ENCODE assay signal across 11 mouse cellular contexts in the genomic region with DNA sequence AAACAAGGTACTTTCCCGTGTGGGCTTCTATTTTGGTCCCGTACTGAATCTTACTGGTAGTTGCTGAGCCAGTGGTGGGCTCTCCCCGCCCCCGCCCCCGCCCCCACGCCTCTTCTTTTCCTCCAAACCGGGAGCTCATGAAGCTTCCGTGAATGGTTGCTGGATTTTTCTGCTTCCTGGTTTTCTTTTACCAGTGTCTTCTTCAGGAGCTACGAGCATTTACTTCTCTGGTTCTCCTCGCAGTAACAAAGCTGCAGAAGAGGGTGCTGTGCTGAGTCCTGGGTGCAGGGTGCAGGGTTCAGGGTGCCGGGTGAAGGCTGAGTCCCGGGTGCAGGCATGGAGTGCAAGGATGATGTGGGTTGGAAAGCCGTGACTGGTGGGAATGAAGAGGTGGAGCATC.
A peak's percentile ranks its signal among the peaks of the same experiment; 100 is the strongest.
DNase-seq lines count a peak whose midpoint lies in the region; ATAC-seq and TF ChIP-seq lines count a peak whose summit lies in the region.
"Had no signal": no experiment of that assay in that cellular context is flagged by ENCODE, and none has a peak within 500 bp of the region (broad histone marks: within the 10 kb centered on the region; RNA-seq: fewer than 3 reads in every experiment).

No protein-coding gene starts in this region.

- H3K27ac ChIP-seq in embryonic facial prominence, embryonic 13.5 days = peak overlapping the region; percentile 22; the same call in 1 of the 2 replicates
- no peak overlapping the region for H3K27ac ChIP-seq in embryonic facial prominence, embryonic 10.5 days (replicated peaks)
- no peak overlapping the region for H3K27ac ChIP-seq in kidney, embryonic 16.5 days (ENCODE audit: low read length)
- no peak overlapping the region for H3K27ac ChIP-seq in kidney, adult 2 months (ENCODE audit: insufficient read depth, low read depth, low read length)
- H3K27ac ChIP-seq in intestine, embryonic 15.5 days = no peak overlapping the region
- H3K27ac ChIP-seq in neural tube, embryonic 13.5 days (replicated peaks) = peak overlapping the region; percentile 67
- H3K27ac ChIP-seq: forebrain, embryonic 13.5 days; midbrain, embryonic 13.5 days had no signal

- ATAC-seq in embryonic facial prominence, embryonic 13.5 days (ENCODE audit: insufficient number of reproducible peaks, insufficient read depth, low FRiP score, low TSS enrichment, low read depth) = no peak
- no peak for ATAC-seq in kidney, embryonic 16.5 days (ENCODE audit: low FRiP score, low TSS enrichment)
- ATAC-seq in intestine, embryonic 15.5 days = no peak
- ATAC-seq in neural tube, embryonic 13.5 days (ENCODE audit: low read depth) = no peak
- ATAC-seq: forebrain, embryonic 13.5 days; midbrain, embryonic 13.5 days had no signal

- TF ChIP-seq POLR2A in kidney, adult 2 months (IDR thresholded peaks at IDR 0.05; ENCODE audit: low read depth, low read length) = no peak

- TF ChIP-seq CTCF in kidney, adult 2 months (conservative IDR thresholded peaks at IDR 0.05; ENCODE audit: insufficient read depth, insufficient read length, low read depth, low read length) = no peak

- H3K36me3 ChIP-seq in embryonic facial prominence, embryonic 13.5 days = no peaks in the 10 kb centered on the region
- no peaks in the 10 kb centered on the region for H3K36me3 ChIP-seq in embryonic facial prominence, embryonic 10.5 days (replicated peaks)
- H3K36me3 ChIP-seq in kidney, embryonic 16.5 days (ENCODE audit: insufficient read depth, low read length) = no peaks in the 10 kb centered on the region
- H3K36me3 ChIP-seq in kidney, adult 2 months (ENCODE audit: control insufficient read depth, insufficient read depth, low read length) = no peaks in the 10 kb centered on the region
- H3K36me3 ChIP-seq in intestine, embryonic 15.5 days = no peaks in the 10 kb centered on the region
- no peaks in the 10 kb centered on the region for H3K36me3 ChIP-seq in neural tube, embryonic 13.5 days
- H3K36me3 ChIP-seq: midbrain, embryonic 13.5 days had no signal

- WGBS in embryonic facial prominence, embryonic 13.5 days = 42% methylated on average over 13 of the region's 13 CpGs
- 58% methylated on average over 13 of the region's 13 CpGs for WGBS in embryonic facial prominence, embryonic 10.5 days
- 24% methylated on average over 13 of the region's 13 CpGs for WGBS in kidney, embryonic 16.5 days
- WGBS in kidney, adult 2 months = 12% methylated on average over 13 of the region's 13 CpGs
- WGBS in intestine, embryonic 15.5 days = 25% methylated on average over 13 of the region's 13 CpGs
- WGBS in neural tube, embryonic 13.5 days = 46% methylated on average over 13 of the region's 13 CpGs

- no peaks in the 10 kb centered on the region for H3K9me3 ChIP-seq in embryonic facial prominence, embryonic 13.5 days
- no peaks in the 10 kb centered on the region for H3K9me3 ChIP-seq in embryonic facial prominence, embryonic 10.5 days
- H3K9me3 ChIP-seq in kidney, embryonic 16.5 days (ENCODE audit: low read length) = no peaks in the 10 kb centered on the region
- H3K9me3 ChIP-seq in intestine, embryonic 15.5 days = no peaks in the 10 kb centered on the region
- H3K9me3 ChIP-seq in neural tube, embryonic 13.5 days = no peaks in the 10 kb centered on the region
- H3K9me3 ChIP-seq: forebrain, embryonic 13.5 days; midbrain, embryonic 13.5 days had no signal

- H3K9ac ChIP-seq in embryonic facial prominence, embryonic 13.5 days = peak overlapping the region; percentile 21; the same call in 1 of the 2 replicates
- H3K9ac ChIP-seq in kidney, embryonic 16.5 days (replicated peaks; ENCODE audit: low read length) = peak overlapping the region; percentile 49
- H3K9ac ChIP-seq in intestine, embryonic 15.5 days = no peak overlapping the region
- H3K9ac ChIP-seq in neural tube, embryonic 13.5 days = no peak overlapping the region
- H3K9ac ChIP-seq: forebrain, embryonic 13.5 days; midbrain, embryonic 13.5 days had no signal

- H3K4me3 ChIP-seq in embryonic facial prominence, embryonic 13.5 days = 0 out of 2 replicates have a peak overlapping the region, but pooled peaks have one; percentile 6
- H3K4me3 ChIP-seq in embryonic facial prominence, embryonic 10.5 days = no peak overlapping the region
- peak overlapping the region; percentile 12 for H3K4me3 ChIP-seq in kidney, embryonic 16.5 days (ENCODE audit: low read length)
- no peak overlapping the region for H3K4me3 ChIP-seq in kidney, adult 2 months (ENCODE audit: insufficient read depth, low read depth, low read length)
- no peak overlapping the region for H3K4me3 ChIP-seq in intestine, embryonic 15.5 days (replicated peaks)
- no peak overlapping the region for H3K4me3 ChIP-seq in neural tube, embryonic 13.5 days
- H3K4me3 ChIP-seq: forebrain, embryonic 13.5 days; midbrain, embryonic 13.5 days had no signal

- no peaks in the 10 kb centered on the region for H3K27me3 ChIP-seq in embryonic facial prominence, embryonic 13.5 days
- peaks cover 23% of the 10 kb centered on the region for H3K27me3 ChIP-seq in embryonic facial prominence, embryonic 10.5 days (replicated peaks; ENCODE audit: low read depth, poor library complexity, severe bottlenecking)
- H3K27me3 ChIP-seq in kidney, embryonic 16.5 days (ENCODE audit: insufficient read depth, low read length) = no peaks in the 10 kb centered on the region
- no peaks in the 10 kb centered on the region for H3K27me3 ChIP-seq in kidney, adult 2 months (replicated peaks; ENCODE audit: control insufficient read depth, insufficient read depth, low read length)
- H3K27me3 ChIP-seq in intestine, embryonic 15.5 days (replicated peaks) = 0 out of 2 replicates have a peak, but pooled peaks cover 5% of the 10 kb centered on the region
- H3K27me3 ChIP-seq in neural tube, embryonic 13.5 days = peaks cover 29% of the 10 kb centered on the region
- H3K27me3 ChIP-seq: midbrain, embryonic 13.5 days had no signal

- H3K4me2 ChIP-seq in embryonic facial prominence, embryonic 13.5 days = peak overlapping the region; percentile 38
- peak overlapping the region; percentile 50 for H3K4me2 ChIP-seq in kidney, embryonic 16.5 days (replicated peaks; ENCODE audit: low read depth, low read length)
- peak overlapping the region; percentile 42 for H3K4me2 ChIP-seq in intestine, embryonic 15.5 days (replicated peaks)
- peak overlapping the region; percentile 20 for H3K4me2 ChIP-seq in neural tube, embryonic 13.5 days
- H3K4me2 ChIP-seq: forebrain, embryonic 13.5 days; midbrain, embryonic 13.5 days had no signal

- peaks cover 41% of the 10 kb centered on the region for H3K4me1 ChIP-seq in embryonic facial prominence, embryonic 13.5 days
- H3K4me1 ChIP-seq in embryonic facial prominence, embryonic 10.5 days = peaks cover 40% of the 10 kb centered on the region
- peaks cover 26% of the 10 kb centered on the region for H3K4me1 ChIP-seq in kidney, embryonic 16.5 days (ENCODE audit: insufficient read depth, low read length)
- peaks cover 5% of the 10 kb centered on the region; the same call in 1 of the 2 replicates for H3K4me1 ChIP-seq in kidney, adult 2 months (ENCODE audit: control insufficient read depth, insufficient read depth, low read length)
- H3K4me1 ChIP-seq in intestine, embryonic 15.5 days (replicated peaks) = peaks cover 19% of the 10 kb centered on the region; the same call in 1 of the 2 replicates
- H3K4me1 ChIP-seq in neural tube, embryonic 13.5 days (replicated peaks) = peaks cover 59% of the 10 kb centered on the region

- no peak for DNase-seq in embryonic facial prominence, embryonic 10.5 days (ENCODE audit: low spot score)
- DNase-seq in kidney, adult 2 months = no peak
- DNase-seq in spleen, adult 12 weeks (ENCODE audit: low spot score) = no peak
- no peak for DNase-seq in layer of hippocampus, postnatal 14 days (ENCODE audit: low spot score in 2 of 2)
- DNase-seq: thymus, postnatal 25 days had no signal

Comparison
In these comparisons a context has a peak if more than half of its experiments do, and no peak if none do; other contexts are left out.
1. H3K27ac ChIP-seq: peak in embryonic facial prominence, embryonic 13.5 days (single experiment) and neural tube, embryonic 13.5 days (single experiment); none in embryonic facial prominence, embryonic 10.5 days (single experiment), kidney, embryonic 16.5 days (single experiment), kidney, adult 2 months (single experiment) and intestine, embryonic 15.5 days (single experiment).
2. H3K4me3 ChIP-seq: peak in embryonic facial prominence, embryonic 13.5 days (single experiment) and kidney, embryonic 16.5 days (single experiment); none in embryonic facial prominence, embryonic 10.5 days (single experiment), kidney, adult 2 months (single experiment), intestine, embryonic 15.5 days (single experiment) and neural tube, embryonic 13.5 days (single experiment).
3. H3K9ac ChIP-seq: peak in embryonic facial prominence, embryonic 13.5 days (single experiment) and kidney, embryonic 16.5 days (single experiment); none in intestine, embryonic 15.5 days (single experiment) and neural tube, embryonic 13.5 days (single experiment).
4. Peak in every context shown above with its lines, with median percentiles within 50 percentile points of each other: H3K4me2 ChIP-seq.